Mouse (Mus musculus) urinary bladder, postnatal 4 days (tissue): ENCODE results near the gene Dnajb3.
A peak's percentile ranks its signal among the peaks of the same experiment; 100 is the strongest.
"Not testable (repeated sequence)": the region's sequence is repeated elsewhere in the genome, so short reads cannot be mapped to it uniquely, and the experiment has no call there.

Experiments
- DNase-seq, 2 experiments: peaks; one replicate each; pipeline ENCODE4 v3.0.0; 2021 to 2022; ENCODE audit warnings: low spot score in 2 of 2

Dnajb3 gene

GRCm38 (mm10) chr1:88231803-88232499, 26.4 kb upstream of the Dnajb3 start:
- DNase-seq, result peak; percentile 34 to 77

GRCm38 (mm10) chr1:88230981-88231802, 25.6 kb upstream of the Dnajb3 start:
- DNase-seq, result peak; percentile 19 to 65

GRCm38 (mm10) chr1:88230421-88230820, 24.8 kb upstream of the Dnajb3 start:
- DNase-seq, result peak; percentile 38 to 79

DNA sequence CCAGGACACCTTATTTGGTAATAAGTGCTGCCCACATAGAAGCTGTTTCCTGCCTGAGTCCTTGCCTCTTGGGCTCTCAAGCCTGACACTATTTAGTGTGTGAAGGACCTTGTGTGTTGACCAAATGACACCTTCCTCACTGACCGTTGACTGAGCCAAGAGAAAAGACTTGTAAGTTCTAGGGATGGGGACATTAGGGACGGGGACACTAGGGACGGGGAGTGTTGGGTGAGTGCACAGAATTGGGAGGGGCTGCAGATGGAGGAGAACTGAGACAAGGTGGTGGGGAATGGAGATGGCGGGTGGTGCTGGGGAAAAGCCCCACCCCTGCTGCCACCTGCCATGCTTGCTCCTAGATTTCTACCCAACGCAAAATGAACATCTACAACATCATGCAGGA, 24.4 kb upstream of the Dnajb3 start:
- DNase-seq, result peak; percentile 52 to 82

- peak; percentile 23 to 62 for DNase-seq
These were observed 24.0 kb upstream of the Dnajb3 start for GRCm38 (mm10) chr1:88229566-88229965.

- DNase-seq, result peak in 1 of 2 experiments; percentile 76
These were observed 22.5 kb upstream of the Dnajb3 start for GRCm38 (mm10) chr1:88228121-88228520.

DNA sequence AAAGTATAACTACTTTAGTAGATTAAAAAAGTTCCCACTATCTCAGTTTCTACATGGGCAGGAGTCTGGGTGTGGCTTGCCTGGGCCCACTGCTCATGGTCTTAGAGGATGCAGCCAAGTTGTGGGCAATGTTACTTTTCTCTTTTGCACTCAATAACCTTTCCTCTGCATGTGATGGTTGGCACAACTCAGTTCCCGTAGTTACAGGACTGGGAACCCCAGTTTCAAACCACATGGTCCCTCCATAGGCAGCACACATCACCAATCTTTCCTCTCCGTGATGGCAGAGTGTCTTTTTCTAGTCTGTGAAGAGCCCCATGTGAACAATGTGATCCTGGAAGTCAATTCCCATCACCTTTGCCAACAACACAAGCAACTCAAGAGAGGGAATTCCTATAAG, 21.9 kb upstream of the Dnajb3 start:
- peak in 1 of 2 experiments; percentile 62 for DNase-seq

DNA sequence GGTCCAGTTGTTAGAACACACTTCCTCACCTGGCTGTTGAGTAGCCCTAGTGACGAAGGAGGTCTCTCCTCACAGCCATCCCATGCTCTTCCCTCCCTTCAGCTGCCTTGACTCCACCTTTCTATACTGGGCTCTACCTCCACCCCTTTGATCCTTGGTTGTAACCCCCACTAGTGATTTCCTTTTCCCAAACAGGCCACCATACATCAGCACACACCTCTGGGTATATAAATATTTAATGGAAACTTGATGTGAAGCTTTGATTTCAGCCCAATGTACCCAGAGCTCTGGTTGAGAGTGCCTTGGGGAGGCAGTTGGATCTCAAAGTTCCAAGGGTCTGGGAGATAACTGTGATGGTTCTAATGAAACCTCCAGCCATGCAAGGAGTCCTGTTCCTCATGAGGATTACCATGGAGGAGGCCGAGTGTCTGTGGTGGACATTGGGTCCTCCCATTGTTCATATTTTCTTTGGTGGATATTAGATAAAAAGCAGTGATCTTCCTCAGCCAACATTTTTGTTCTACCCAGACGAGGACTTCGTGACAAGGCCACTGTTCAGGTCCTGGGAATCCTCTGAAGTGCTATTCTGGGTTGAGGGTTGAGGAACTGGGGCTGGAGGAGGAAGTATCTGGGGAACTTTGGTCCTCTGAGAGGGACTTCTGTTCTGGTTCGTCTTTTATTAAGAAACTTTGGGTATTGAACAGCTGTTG, 21.2 kb upstream of the Dnajb3 start, which contains the start of gene Mroh2a:
Gene Mroh2a, plus strand, starts transcription at position 317 of the 710 bp plus-strand sequence.
- peak; percentile 18 to 65 for DNase-seq

DNA sequence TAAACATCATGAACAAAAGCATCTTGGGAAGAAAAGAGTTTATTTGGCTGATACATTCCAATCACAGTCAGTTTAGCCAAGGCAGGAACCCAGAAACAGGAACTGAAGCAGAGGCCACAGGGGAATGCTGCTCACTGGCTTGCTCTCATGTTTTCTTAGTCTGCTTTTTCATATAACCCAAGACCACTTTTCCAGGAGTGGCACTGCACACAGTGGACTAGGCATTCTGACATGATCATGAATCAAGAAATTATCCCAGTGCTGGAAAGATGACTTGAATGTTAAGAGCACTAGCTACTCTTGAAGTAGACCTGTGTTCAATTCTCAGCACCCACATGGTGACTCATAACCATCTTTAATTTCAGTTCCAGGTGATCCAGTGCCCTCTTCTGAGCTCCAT, 20.2 kb upstream of the Dnajb3 start:
- no peak for DNase-seq

DNA sequence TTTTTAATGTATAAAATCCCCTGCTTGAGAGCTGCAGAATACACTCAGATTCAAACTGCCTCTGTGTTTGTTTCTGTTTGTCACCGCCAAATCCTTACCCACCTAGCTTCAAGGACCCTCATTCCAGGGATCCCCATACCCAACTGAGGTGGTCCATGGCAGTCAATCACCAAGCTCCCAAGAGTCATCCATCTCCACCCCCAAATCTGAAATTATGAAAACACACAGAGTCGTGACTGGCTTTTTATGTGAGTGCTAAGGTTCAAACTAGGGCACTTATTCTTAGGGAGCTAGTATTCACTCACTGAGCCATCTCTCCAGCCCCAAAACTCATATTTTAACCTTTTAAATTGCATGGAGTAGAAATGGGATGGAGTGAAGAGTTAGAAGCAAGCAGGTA, 19.7 kb upstream of the Dnajb3 start:
- not testable (repeated sequence) for DNase-seq

DNA sequence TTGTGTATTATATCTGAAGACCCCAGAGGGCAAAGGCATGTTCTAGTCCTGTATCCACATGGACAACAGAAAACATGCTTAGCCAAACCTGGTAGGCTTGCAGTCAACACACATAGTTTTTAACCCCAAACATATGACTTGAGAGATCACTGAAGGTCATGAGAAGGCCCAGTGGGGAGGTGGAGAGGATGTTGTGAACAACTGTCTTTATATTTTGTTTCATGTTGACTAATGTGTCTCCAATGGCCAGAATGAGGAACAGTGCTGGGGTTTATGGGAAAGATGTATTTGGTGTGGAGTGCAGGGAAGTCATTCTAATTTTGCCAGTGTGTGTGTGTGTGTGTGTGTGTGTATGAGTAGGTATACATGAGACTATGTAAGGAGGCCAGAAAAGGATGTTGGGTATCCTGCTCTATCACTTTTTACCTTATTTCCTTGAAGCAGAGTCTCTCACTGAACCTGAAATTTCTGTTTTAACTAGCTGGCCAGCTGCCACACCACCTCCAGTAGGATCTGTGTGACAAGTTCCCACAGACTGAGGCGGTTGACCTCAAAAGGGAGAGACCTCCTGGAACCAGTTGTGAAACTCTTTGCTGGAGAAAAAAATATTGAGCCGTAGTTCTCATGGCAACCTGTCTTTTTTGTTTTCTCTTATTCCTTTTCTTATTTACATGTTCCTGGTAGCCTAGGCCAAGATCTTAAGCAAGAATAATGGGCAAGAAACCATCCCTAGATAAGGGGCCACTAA, 18.6 kb upstream of the Dnajb3 start:
- peak in 1 of 2 experiments; percentile 77 for DNase-seq

DNA sequence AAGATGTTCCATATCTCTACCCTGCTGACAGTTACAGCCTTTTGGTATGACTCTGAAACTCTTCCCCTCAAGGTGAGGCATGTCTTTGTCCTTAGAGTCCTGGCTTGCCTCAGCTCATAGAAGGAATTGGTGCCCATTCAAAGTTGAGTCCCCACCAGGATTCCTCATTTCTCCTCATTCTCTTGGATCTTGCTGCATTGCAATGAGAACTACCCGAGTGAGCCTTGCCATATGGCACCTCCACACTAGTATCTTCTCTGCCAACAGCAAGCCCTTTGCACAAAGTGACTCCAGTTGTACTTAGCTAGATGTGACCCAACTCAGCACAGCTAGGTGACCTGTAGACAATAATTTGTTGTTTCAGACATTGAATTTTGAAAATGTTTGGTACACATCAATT, 18.0 kb upstream of the Dnajb3 start:
- DNase-seq, result peak in 1 of 2 experiments; percentile 70

- DNase-seq, result peak in 1 of 2 experiments; percentile 60
These were observed 17.5 kb upstream of the Dnajb3 start for GRCm38 (mm10) chr1:88223011-88223515.

GRCm38 (mm10) chr1:88222216-88222615, 16.6 kb upstream of the Dnajb3 start:
- peak in 1 of 2 experiments; percentile 0 for DNase-seq

DNA sequence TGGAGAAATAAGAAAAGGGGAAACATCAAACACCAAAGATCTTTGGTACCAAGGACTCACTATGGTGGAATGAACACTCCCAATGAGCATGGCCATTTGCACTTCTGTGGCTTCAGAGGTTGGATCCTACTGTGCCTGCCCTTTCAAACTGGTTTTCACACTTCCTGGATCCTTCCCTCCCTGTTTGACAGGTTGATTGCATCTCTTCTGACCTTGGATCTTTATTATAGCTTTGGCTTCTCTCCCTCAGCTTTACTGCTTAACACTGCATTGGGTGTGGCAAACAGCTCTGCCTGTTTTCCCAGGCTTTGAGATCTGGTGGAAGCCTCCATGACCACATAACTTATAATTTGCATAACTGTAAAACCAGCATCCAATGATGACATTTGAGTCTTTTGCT, 14.8 kb upstream of the Dnajb3 start:
- DNase-seq, result peak in 1 of 2 experiments; percentile 63

DNA sequence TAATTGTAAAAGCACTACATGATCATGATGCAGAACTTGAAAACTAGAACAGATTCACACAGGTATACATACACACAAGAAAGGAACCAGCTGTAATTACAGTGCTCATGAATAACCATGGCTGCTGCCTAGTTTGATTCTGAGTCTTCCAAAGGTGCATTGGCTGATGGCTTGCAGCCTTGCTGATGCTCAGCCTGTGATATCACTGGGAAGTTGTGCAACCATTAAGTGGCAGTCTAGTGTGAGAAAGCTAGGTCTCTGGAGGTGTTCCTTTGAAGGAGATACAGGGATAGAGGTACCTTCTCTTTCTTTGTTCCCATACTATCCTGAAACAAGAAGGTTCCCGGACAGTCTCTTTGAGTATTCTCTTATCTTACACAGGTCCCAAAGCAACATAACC, 13.5 kb upstream of the Dnajb3 start:
- peak in 1 of 2 experiments; percentile 57 for DNase-seq

DNA sequence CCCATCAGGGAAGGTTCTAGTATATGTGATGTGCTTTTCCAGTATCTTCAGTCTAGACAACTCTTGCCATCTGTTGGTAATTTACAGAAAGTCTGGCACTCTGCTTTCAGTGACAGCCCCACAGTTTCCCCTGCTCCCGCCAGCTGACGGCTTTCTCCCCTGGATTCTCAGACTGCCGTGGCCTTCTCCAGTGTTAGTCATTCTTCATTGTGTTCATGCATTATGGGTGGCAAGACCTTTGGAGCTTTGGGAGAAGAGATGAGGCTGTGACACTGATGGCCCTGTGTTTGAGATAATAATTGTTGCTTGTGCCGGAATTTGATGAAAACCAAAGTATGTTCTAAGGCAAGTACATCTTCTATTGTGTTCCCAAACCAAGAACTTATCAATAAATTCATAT, 13.0 kb upstream of the Dnajb3 start:
- DNase-seq, result peak in 1 of 2 experiments; percentile 58

DNA sequence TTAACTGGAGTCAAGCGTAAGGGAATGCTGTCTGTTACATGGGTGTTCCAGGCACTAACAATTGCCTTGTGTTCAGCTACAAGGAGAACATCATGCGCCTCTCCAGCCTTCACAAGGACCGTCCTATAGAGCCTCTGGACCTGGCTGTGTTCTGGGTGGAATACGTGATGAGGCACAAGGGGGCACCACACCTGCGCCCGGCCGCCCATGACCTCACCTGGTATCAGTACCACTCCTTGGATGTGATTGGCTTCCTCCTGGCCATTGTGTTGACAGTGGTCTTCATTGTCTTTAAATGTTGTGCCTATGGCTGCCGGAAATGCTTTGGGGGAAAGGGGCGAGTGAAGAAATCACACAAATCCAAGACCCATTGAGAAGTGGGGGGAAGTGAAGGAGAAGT, 12.5 kb upstream of the Dnajb3 start:
- peak; percentile 37 to 80 for DNase-seq

GRCm38 (mm10) chr1:88217576-88217975, 12.0 kb upstream of the Dnajb3 start:
- DNase-seq, result peak in 1 of 2 experiments; percentile 59

- peak in 1 of 2 experiments; percentile 78 for DNase-seq
These were observed 11.6 kb upstream of the Dnajb3 start for GRCm38 (mm10) chr1:88217144-88217543.

DNA sequence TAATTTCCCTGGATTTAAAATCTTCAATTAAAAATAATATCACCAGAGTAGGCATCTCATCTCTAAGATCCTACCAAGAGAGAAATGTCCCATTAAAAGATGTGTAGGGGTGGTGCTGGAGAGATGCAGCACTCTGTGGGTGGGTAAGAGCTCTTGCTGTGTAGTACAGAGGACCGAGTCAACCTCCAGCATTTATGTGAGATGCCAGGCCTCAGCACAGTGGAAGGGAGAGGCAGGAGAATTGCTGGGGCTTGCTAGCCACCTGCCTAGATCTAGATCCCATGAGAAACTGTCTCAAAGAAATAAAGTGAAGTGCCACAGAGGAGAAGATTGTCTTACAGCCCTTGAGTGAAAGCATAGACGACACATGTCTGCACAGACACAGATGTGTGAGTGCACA, 11.0 kb upstream of the Dnajb3 start:
- peak in 1 of 2 experiments; percentile 62 for DNase-seq
